ENCODE assay signal across 17 mouse cellular contexts in genomic region chr9:115201264-115201663, GRCm38 (mm10).
"Had no signal": no experiment of that assay in that cellular context is flagged by ENCODE, and none has a peak within 500 bp of the region (broad histone marks: within the 10 kb centered on the region; RNA-seq: fewer than 3 reads in every experiment).

No protein-coding gene starts in this region.

- H3K27me3 ChIP-seq: neural tube, embryonic 13.5 days; neural tube, embryonic 15.5 days had no signal

- DNase-seq: lung, adult 18-20 months; lung, embryonic 14.5 days; lung, postnatal 10 days; lung, postnatal 4 days; midbrain, embryonic 14.5 days; retina, postnatal 1 day; right cerebral cortex, adult 18-20 months; right cerebral cortex, postnatal 25 days; right cerebral cortex, postnatal 4 days; spleen, adult 18-20 months; thymus, adult 18-20 months had no signal

- H3K36me3 ChIP-seq: midbrain, embryonic 10.5 days; neural tube, embryonic 13.5 days; neural tube, embryonic 15.5 days had no signal

- H3K4me3 ChIP-seq: megakaryocyte, embryonic 14.5 days; midbrain, embryonic 10.5 days; myocyte; neural tube, embryonic 13.5 days; neural tube, embryonic 15.5 days had no signal

- H3K27ac ChIP-seq: liver, embryonic 14.5 days; midbrain, embryonic 10.5 days; neural tube, embryonic 13.5 days; neural tube, embryonic 15.5 days had no signal
